Mouse (Mus musculus): ENCODE data around the gene Olfr1393. TPM values are rescaled to one million over a fixed set of nuclear protein-coding genes. Genes with fewer than 3 reads are reported as not detected.
A peak's percentile ranks its signal among the peaks of the same experiment; 100 is the strongest.

Olfr1393 gene
- total RNA-seq, 2 experiments from 2014 or later, result not detected

GRCm38 (mm10) chr11:49245634-49246415 is 32.3 kb upstream of the Olfr1393 start:
- TF ChIP-seq CTCF (IDR thresholded peaks at IDR 0.05), result no peak
- no peak for DNase-seq
- Histone ChIP-seq H3K27ac (peak overlapping the region; percentile 96), H3K4me3 (peak overlapping the region; percentile 91)
- intact Hi-C loops (cut with DNase I), result loop anchor here (2.0 kb wide), 1 partner anchor 43 kb away; the partner anchor contains the start of gene Zfp62

GRCm38 (mm10) chr11:49246523-49246922 is 31.6 kb upstream of the Olfr1393 start:
- H3K4me3 ChIP-seq, result no peak overlapping the region
- no peak for TF ChIP-seq CTCF (IDR thresholded peaks at IDR 0.05)
- intact Hi-C loops (cut with DNase I), result no loop called here
- H3K27ac ChIP-seq, result peak overlapping the region; percentile 96
- DNase-seq, result no peak

GRCm38 (mm10) chr11:49247255-49247654 is 30.8 kb upstream of the Olfr1393 start:
- TF ChIP-seq CTCF (IDR thresholded peaks at IDR 0.05), result no peak
- Histone ChIP-seq H3K4me3 (no peak overlapping the region; the same call in 1 of the 2 replicates), H3K27ac (peak overlapping the region; percentile 96)
- no peak for DNase-seq
- intact Hi-C loops (cut with DNase I), result no loop called here

- peak overlapping the region; percentile 96 for H3K27ac ChIP-seq
- peak; percentile 49 for DNase-seq
- intact Hi-C loops (cut with DNase I), result no loop called here
Measured at GRCm38 (mm10) chr11:49248226-49248973, 29.7 kb upstream of the Olfr1393 start.

GRCm38 (mm10) chr11:49248974-49249700 is 29.0 kb upstream of the Olfr1393 start:
- H3K4me3 ChIP-seq, result peak overlapping the region; percentile 76
- intact Hi-C loops (cut with DNase I), result no loop called here

More at GRCm38 (mm10) chr11:49248226-49248973, 29.7 kb upstream of the Olfr1393 start:
- H3K4me3 ChIP-seq, result peak overlapping the region; percentile 15; the same call in 1 of the 2 replicates
- no peak for TF ChIP-seq CTCF (IDR thresholded peaks at IDR 0.05)

GRCm38 (mm10) chr11:49249811-49250421 is 28.2 kb upstream of the Olfr1393 start:
- H3K27ac ChIP-seq, result peak overlapping the region; percentile 96
- peak overlapping the region; percentile 76 for H3K4me3 ChIP-seq
- no peak for TF ChIP-seq CTCF (IDR thresholded peaks at IDR 0.05)
- intact Hi-C loops (cut with DNase I), result loop anchor here (5.0 kb wide), 1 partner anchor 378 kb away; the partner anchor contains the start of gene Irgm1
- no peak for DNase-seq

More at GRCm38 (mm10) chr11:49248974-49249700, 29.0 kb upstream of the Olfr1393 start:
- DNase-seq, result no peak
- no peak for TF ChIP-seq CTCF (IDR thresholded peaks at IDR 0.05)
- peak overlapping the region; percentile 96 for H3K27ac ChIP-seq

- peak overlapping the region; percentile 96 for H3K27ac ChIP-seq
- peak; percentile 95 for DNase-seq
- intact Hi-C loops (cut with DNase I), result loop anchor here (5.0 kb wide), 1 partner anchor 378 kb away; the partner anchor contains the start of gene Irgm1
- H3K4me3 ChIP-seq, result peak overlapping the region; percentile 76
- TF ChIP-seq CTCF (IDR thresholded peaks at IDR 0.05), result peak; percentile 50
Measured at GRCm38 (mm10) chr11:49250422-49251379, 27.4 kb upstream of the Olfr1393 start.

GRCm38 (mm10) chr11:49251380-49251761 is 26.7 kb upstream of the Olfr1393 start:
- intact Hi-C loops (cut with DNase I), result loop anchor here (5.0 kb wide), 1 partner anchor 379 kb away; the partner anchor contains the start of gene Irgm1
- H3K4me3 ChIP-seq, result peak overlapping the region; percentile 76
- DNase-seq, result no peak
- no peak for TF ChIP-seq CTCF (IDR thresholded peaks at IDR 0.05)
- H3K27ac ChIP-seq, result peak overlapping the region; percentile 96

GRCm38 (mm10) chr11:49252048-49252447 is 26.1 kb upstream of the Olfr1393 start:
- no peak for TF ChIP-seq CTCF (IDR thresholded peaks at IDR 0.05)
- Histone ChIP-seq H3K4me3 (peak overlapping the region; percentile 76), H3K27ac (peak overlapping the region; percentile 96)
- no peak for DNase-seq
- intact Hi-C loops (cut with DNase I), result loop anchor here (5.0 kb wide), 1 partner anchor 380 kb away; the partner anchor contains the start of gene Irgm1

- no peak for DNase-seq
- Histone ChIP-seq H3K27ac (peak overlapping the region; percentile 32; the same call in 1 of the 2 replicates), H3K4me3 (peak overlapping the region; percentile 76)
- no peak for TF ChIP-seq CTCF (IDR thresholded peaks at IDR 0.05)
- intact Hi-C loops (cut with DNase I), result loop anchor here (5.0 kb wide), 1 partner anchor 381 kb away; the partner anchor contains the start of gene Irgm1
Measured at GRCm38 (mm10) chr11:49253035-49253434, 25.1 kb upstream of the Olfr1393 start.

- TF ChIP-seq CTCF (IDR thresholded peaks at IDR 0.05), result no peak
- no peak for DNase-seq
- intact Hi-C loops (cut with DNase I), result no loop called here
- Histone ChIP-seq H3K4me3 (no peak overlapping the region), H3K27ac (no peak overlapping the region)
Measured at GRCm38 (mm10) chr11:49259296-49259695, 18.8 kb upstream of the Olfr1393 start.

All from gastrocnemius, adult 2 months (tissue).